Mouse (Mus musculus) MEL (cell line): Measurements from ENCODE around the gene Rasl10b. TPM values are rescaled to one million over a fixed set of nuclear protein-coding genes. Genes with fewer than 3 reads are reported as not detected.

Experiments used
- DNase-seq: peaks from one replicate; pipeline ENCODE4 v3.0.0; 2011; ENCODE audit warnings: low read depth, low spot score
- H3K27ac ChIP-seq: 2 replicates; pipeline ENCODE4 v1.5.1; 2012; ENCODE audit warnings: low read depth, mild to moderate bottlenecking, control low read depth, low read length, moderate library complexity; ENCODE audit not compliant: control insufficient read depth
- H3K27me3 ChIP-seq, 2 experiments: fragments of 150-350 bp in 1 of 2; sonication (generic) in 1 of 2; 2 replicates each; pipeline ENCODE4 v1.6.1; 2012; ENCODE audit warnings: low read length in 2 of 2, mild to moderate bottlenecking in 2 of 2, improper control_type of control experiment in 1 of 2, moderate library complexity in 1 of 2; ENCODE audit not compliant: insufficient read depth in 2 of 2, control insufficient read depth in 1 of 2
- H3K36me3 ChIP-seq, 2 experiments: 2 replicates each; pipeline ENCODE4 v1.6.1; 2012 to 2014; ENCODE audit warnings: low read length in 2 of 2, improper control_type of control experiment in 1 of 2, inconsistent platforms in 1 of 2, mild to moderate bottlenecking in 1 of 2; ENCODE audit not compliant: insufficient read depth in 2 of 2, control insufficient read depth in 1 of 2
- H3K4me1 ChIP-seq, 2 experiments: fragments of 150-350 bp in 1 of 2; sonication (generic) in 1 of 2; 2 replicates each; pipeline ENCODE4 v1.6.1; 2012; ENCODE audit warnings: low read length in 2 of 2, improper control_type of control experiment in 1 of 2, mild to moderate bottlenecking in 1 of 2; ENCODE audit not compliant: insufficient read depth in 2 of 2, control insufficient read depth in 1 of 2
- H3K4me3 ChIP-seq, 2 experiments: fragments of 150-350 bp in 1 of 2; sonication (generic) in 1 of 2; 2 replicates each; pipeline ENCODE4 v1.5.1; 2012; ENCODE audit warnings: low read depth in 2 of 2, low read length in 2 of 2, mild to moderate bottlenecking in 2 of 2, moderate library complexity in 2 of 2, control low read depth in 1 of 2, improper control_type of control experiment in 1 of 2; ENCODE audit not compliant: control insufficient read depth in 1 of 2, insufficient read depth in 1 of 2
- H3K79me2 ChIP-seq: 2 replicates; pipeline ENCODE4 v1.6.1; 2012; ENCODE audit warnings: mild to moderate bottlenecking, low read length, moderate library complexity; ENCODE audit not compliant: control insufficient read depth, poor library complexity, insufficient read depth
- H3K9ac ChIP-seq: 2 replicates; pipeline ENCODE4 v1.6.1; 2012; ENCODE audit warnings: low read depth, mild to moderate bottlenecking, control low read depth, low read length, moderate library complexity; ENCODE audit not compliant: control insufficient read depth, poor library complexity, severe bottlenecking
- H3K9me3 ChIP-seq: fragments of 150-350 bp; sonication (generic); replicated peaks from 2 replicates; pipeline ENCODE4 v1.6.1; 2012; ENCODE audit warnings: mild to moderate bottlenecking, low read length, improper control_type of control experiment, moderate library complexity; ENCODE audit not compliant: insufficient read depth
- BHLHE40 ChIP-seq: IDR thresholded peaks from 2 replicates; pipeline ENCODE4 v1.6.1; 2012; ENCODE audit warnings: low read depth, mild to moderate bottlenecking, inconsistent platforms, low read length, improper control_type of control experiment, borderline replicate concordance
- CHD1 ChIP-seq: IDR thresholded peaks from 2 replicates; pipeline ENCODE4 v1.6.1; 2012; ENCODE audit warnings: low read depth, mild to moderate bottlenecking, inconsistent platforms, low read length, improper control_type of control experiment
- CHD2 ChIP-seq: IDR thresholded peaks from 2 replicates; pipeline ENCODE4 v1.6.1; 2011; ENCODE audit warnings: low read length, improper control_type of control experiment
- CTCF ChIP-seq, 3 experiments: IDR thresholded peaks in 2 of 3; conservative IDR thresholded peaks in 1 of 3; 2 replicates each; pipeline ENCODE4 v1.5.1; 2011 to 2012; ENCODE audit warnings: low read length in 3 of 3, low read depth in 2 of 3, mild to moderate bottlenecking in 2 of 3, improper control_type of control experiment in 1 of 3, inconsistent platforms in 1 of 3, mixed read lengths in 1 of 3, moderate library complexity in 1 of 3; ENCODE audit not compliant: control insufficient read depth in 1 of 3, insufficient read depth in 1 of 3, poor library complexity in 1 of 3, severe bottlenecking in 1 of 3
- E2F4 ChIP-seq: IDR thresholded peaks from 2 replicates; pipeline ENCODE4 v1.6.1; 2011; ENCODE audit warnings: low read depth, low read length, improper control_type of control experiment, borderline replicate concordance
- ELF1 ChIP-seq: IDR thresholded peaks from 2 replicates; pipeline ENCODE4 v1.6.1; 2014; ENCODE audit warnings: low read depth, mild to moderate bottlenecking, inconsistent platforms, low read length, improper control_type of control experiment, moderate library complexity
- EP300 ChIP-seq, 2 experiments: IDR thresholded peaks; 2 replicates each; pipeline ENCODE4 v1.6.1; 2011; ENCODE audit warnings: improper control_type of control experiment in 2 of 2, low read length in 2 of 2, low read depth in 1 of 2, mild to moderate bottlenecking in 1 of 2
- ETS1 ChIP-seq: IDR thresholded peaks from 2 replicates; pipeline ENCODE4 v1.6.1; 2012; ENCODE audit warnings: low read depth, mild to moderate bottlenecking, inconsistent platforms, low read length, improper control_type of control experiment, moderate library complexity
- GABPA ChIP-seq: IDR thresholded peaks from 2 replicates; pipeline ENCODE4 v1.6.1; 2012; ENCODE audit warnings: low read depth, mild to moderate bottlenecking, inconsistent platforms, low read length, improper control_type of control experiment, moderate library complexity
- GATA1 ChIP-seq: IDR thresholded peaks from 2 replicates; pipeline ENCODE4 v1.6.1; 2011; ENCODE audit warnings: low read depth, low read length, improper control_type of control experiment
- HCFC1 ChIP-seq: IDR thresholded peaks from 2 replicates; pipeline ENCODE4 v1.6.1; 2012; ENCODE audit warnings: low read depth, mild to moderate bottlenecking, inconsistent platforms, low read length, improper control_type of control experiment, moderate library complexity
- JUND ChIP-seq: IDR thresholded peaks from 2 replicates; pipeline ENCODE4 v1.6.1; 2011; ENCODE audit warnings: low read depth, mild to moderate bottlenecking, improper control_type of control experiment, low read length
- KAT2A ChIP-seq: conservative IDR thresholded peaks from 2 replicates; pipeline ENCODE4 v1.6.1; 2012; ENCODE audit warnings: low read depth, low read length, improper control_type of control experiment, inconsistent platforms
- MAFK ChIP-seq: IDR thresholded peaks from 2 replicates; pipeline ENCODE4 v1.6.1; 2011; ENCODE audit warnings: low read depth, mild to moderate bottlenecking, low read length, improper control_type of control experiment, borderline replicate concordance
- MAX ChIP-seq: IDR thresholded peaks from 2 replicates; pipeline ENCODE4 v1.6.1; 2011; ENCODE audit warnings: low read length, improper control_type of control experiment
- MEF2A ChIP-seq: IDR thresholded peaks from 2 replicates; pipeline ENCODE4 v1.6.1; 2014; ENCODE audit warnings: low read depth, mild to moderate bottlenecking, inconsistent platforms, low read length, improper control_type of control experiment; ENCODE audit not compliant: poor library complexity, insufficient replicate concordance, severe bottlenecking; ENCODE audit errors: extremely low read depth
- MXI1 ChIP-seq: IDR thresholded peaks from 2 replicates; pipeline ENCODE4 v1.6.1; 2011; ENCODE audit warnings: mild to moderate bottlenecking, low read depth, low read length, improper control_type of control experiment
- MYB ChIP-seq: IDR thresholded peaks from 2 replicates; pipeline ENCODE4 v1.6.1; 2011; ENCODE audit warnings: mild to moderate bottlenecking, low read depth, low read length, improper control_type of control experiment
- MYC ChIP-seq: IDR thresholded peaks from 2 replicates; pipeline ENCODE4 v1.6.1; 2011; ENCODE audit warnings: low read depth, mild to moderate bottlenecking, low read length, improper control_type of control experiment, moderate library complexity
- NELFE ChIP-seq: IDR thresholded peaks from 2 replicates; pipeline ENCODE4 v1.6.1; 2011; ENCODE audit warnings: low read depth, low read length, improper control_type of control experiment
- NRF1 ChIP-seq: IDR thresholded peaks from 2 replicates; pipeline ENCODE4 v1.6.1; 2014; ENCODE audit warnings: low read depth, mild to moderate bottlenecking, inconsistent platforms, low read length, improper control_type of control experiment, moderate library complexity; ENCODE audit not compliant: poor library complexity, insufficient read depth, severe bottlenecking
- POLR2A ChIP-seq, 2 experiments: IDR thresholded peaks; 2 replicates each; pipeline ENCODE4 v1.6.1; 2011 to 2012; ENCODE audit warnings: low read length in 2 of 2, mild to moderate bottlenecking in 2 of 2, control low read depth in 1 of 2, improper control_type of control experiment in 1 of 2, low read depth in 1 of 2, moderate library complexity in 1 of 2; ENCODE audit not compliant: control insufficient read depth in 1 of 2, insufficient read depth in 1 of 2, poor library complexity in 1 of 2
- POLR2AphosphoS2 ChIP-seq: IDR thresholded peaks from 2 replicates; pipeline ENCODE4 v1.6.1; 2011; ENCODE audit warnings: low read length, improper control_type of control experiment
- POLR2AphosphoS5 ChIP-seq: IDR thresholded peaks from 2 replicates; pipeline ENCODE4 v1.6.1; 2012; ENCODE audit warnings: low read depth, borderline replicate concordance, mild to moderate bottlenecking, inconsistent platforms, low read length, moderate library complexity, mixed read lengths
- RAD21 ChIP-seq: IDR thresholded peaks from 2 replicates; pipeline ENCODE4 v1.6.1; 2011; ENCODE audit warnings: mild to moderate bottlenecking, low read depth, low read length, improper control_type of control experiment
- RCOR1 ChIP-seq: IDR thresholded peaks from 2 replicates; pipeline ENCODE4 v1.6.1; 2012; ENCODE audit warnings: low read depth, mild to moderate bottlenecking, inconsistent platforms, low read length, improper control_type of control experiment
- SIN3A ChIP-seq: IDR thresholded peaks from 2 replicates; pipeline ENCODE4 v1.6.1; 2012; ENCODE audit warnings: low read length, improper control_type of control experiment, inconsistent platforms
- SMC3 ChIP-seq: IDR thresholded peaks from 2 replicates; pipeline ENCODE4 v1.6.1; 2011; ENCODE audit warnings: low read depth, low read length, improper control_type of control experiment
- TAL1 ChIP-seq: IDR thresholded peaks from 2 replicates; pipeline ENCODE4 v1.6.1; 2012; ENCODE audit warnings: mild to moderate bottlenecking, inconsistent platforms, low read length, moderate library complexity, mixed read lengths
- TBP ChIP-seq: IDR thresholded peaks from 2 replicates; pipeline ENCODE4 v1.8.0; 2011; ENCODE audit warnings: low read depth, low read length, improper control_type of control experiment
- TCF12 ChIP-seq: IDR thresholded peaks from 2 replicates; pipeline ENCODE4 v1.6.1; 2014; ENCODE audit warnings: low read depth, mild to moderate bottlenecking, inconsistent platforms, low read length, improper control_type of control experiment, moderate library complexity
- UBTF ChIP-seq: IDR thresholded peaks from 2 replicates; pipeline ENCODE4 v1.6.1; 2012; ENCODE audit warnings: low read depth, mild to moderate bottlenecking, inconsistent platforms, low read length, improper control_type of control experiment, moderate library complexity, borderline replicate concordance; ENCODE audit not compliant: insufficient read depth
- USF1 ChIP-seq: IDR thresholded peaks from 2 replicates; pipeline ENCODE4 v1.6.1; 2014; ENCODE audit warnings: low read depth, mild to moderate bottlenecking, inconsistent platforms, low read length, improper control_type of control experiment, moderate library complexity
- USF2 ChIP-seq, 2 experiments: IDR thresholded peaks; 2 replicates each; pipeline ENCODE4 v1.6.1; 2011 to 2012; ENCODE audit warnings: improper control_type of control experiment in 2 of 2, low read length in 2 of 2, borderline replicate concordance in 1 of 2, inconsistent platforms in 1 of 2, low read depth in 1 of 2, mild to moderate bottlenecking in 1 of 2; ENCODE audit not compliant: insufficient read depth in 1 of 2
- ZC3H11A ChIP-seq: IDR thresholded peaks from 2 replicates; pipeline ENCODE4 v1.6.1; 2012; ENCODE audit warnings: low read depth, mild to moderate bottlenecking, inconsistent platforms, low read length, improper control_type of control experiment
- ZKSCAN1 ChIP-seq: IDR thresholded peaks from 2 replicates; pipeline ENCODE4 v1.6.1; 2012; ENCODE audit warnings: low read depth, mild to moderate bottlenecking, inconsistent platforms, low read length, improper control_type of control experiment, moderate library complexity
- ZMIZ1 ChIP-seq: IDR thresholded peaks from 2 replicates; pipeline ENCODE4 v1.6.1; 2012; ENCODE audit warnings: low read depth, mild to moderate bottlenecking, inconsistent platforms, low read length, improper control_type of control experiment, moderate library complexity
- ZNF384 ChIP-seq: IDR thresholded peaks from 2 replicates; pipeline ENCODE4 v1.6.1; 2012; ENCODE audit warnings: low read depth, mild to moderate bottlenecking, inconsistent platforms, low read length, improper control_type of control experiment
- polyA plus RNA-seq, 2 experiments: library from polyadenylated mRNA; stranded (reverse) in 1 of 2; unstranded in 1 of 2; fragments of >175 nt in 1 of 2; fragments of >200 nt in 1 of 2; gene quantifications; 2 replicates each; pipeline versions ENCODE4 v1.2.1 to v1.2.4; 2012; ENCODE audit warnings: low replicate concordance in 2 of 2, low read depth in 1 of 2; ENCODE audit not compliant: insufficient read length in 2 of 2, insufficient read depth in 1 of 2, missing spikeins in 1 of 2
- total RNA-seq: library from RNA; depleted of rRNA; stranded (reverse); fragments of 300-350 nt; gene quantifications from 2 replicates; pipeline ENCODE4 v1.2.3, GENCODE M21; 2012

Gene Rasl10b
- total and polyA plus RNA-seq, 3 experiments = 0.04 TPM; not detected in 2

DNA sequence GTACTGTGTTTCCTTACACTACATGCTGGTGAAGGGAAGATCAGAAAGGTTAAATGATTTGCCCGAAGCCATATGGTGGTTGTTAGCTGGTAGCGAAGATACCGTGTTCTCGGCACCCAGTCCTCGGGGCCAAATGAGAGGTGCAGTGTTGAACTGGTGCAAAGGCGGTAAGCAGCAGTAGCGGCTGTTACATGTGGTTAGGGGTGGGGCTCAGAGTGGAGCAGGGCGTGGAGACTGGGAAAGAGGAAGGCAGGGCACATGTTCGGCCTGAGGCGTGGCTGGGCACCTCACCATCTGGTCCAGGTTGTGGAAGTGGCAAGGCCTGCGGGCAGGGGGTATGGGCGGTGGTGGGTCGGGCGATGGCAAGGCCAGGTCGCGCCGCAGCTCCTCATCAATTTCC, 18.0 kb downstream of the Rasl10b start:
- Histone ChIP-seq H3K9me3 (no peaks in the 10 kb centered on the region), H3K4me1 (peaks cover 0 to 12% of the 10 kb centered on the region in 2 experiments; a peak in 3 of 4 replicates), H3K79me2 (no peaks in the 10 kb centered on the region), H3K36me3 (peaks cover 0 to 5% of the 10 kb centered on the region in 2 experiments; a peak in 1 of 4 replicates), H3K27me3 (peaks cover 1 to 13% of the 10 kb centered on the region in 2 experiments; a peak in 3 of 4 replicates), H3K4me3 (peak overlapping the region; percentile 21 to 30; a peak in 3 of 4 replicates), H3K9ac (peak overlapping the region; percentile 26), H3K27ac (no peak overlapping the region)
- peak; percentile 89 for DNase-seq
- TF ChIP-seq MXI1 (peak; percentile 96), NELFE (no peak), NRF1 (no peak), SIN3A (peak; percentile 78), POLR2A (IDR thresholded peaks at IDR 0.05; ENCODE audit: control insufficient read depth in 1 of 2, insufficient read depth in 1 of 2, low read depth in 1 of 2, low read length in 2 of 2, poor library complexity in 1 of 2) (peak in 1 of 2 experiments; percentile 38; a peak in 1 of 4 replicates), E2F4 (no peak; the same call in 1 of the 2 replicates), USF2 (IDR thresholded peaks at IDR 0.05; ENCODE audit: borderline replicate concordance in 1 of 2, insufficient read depth in 1 of 2, low read depth in 1 of 2, low read length in 2 of 2) (no peak), ETS1 (peak; percentile 47; the same call in 1 of the 2 replicates), MAX (peak; percentile 96), MYB (no peak), TAL1 (no peak), HCFC1 (no peak), GABPA (no peak), RCOR1 (no peak), ELF1 (no peak), POLR2AphosphoS5 (no peak), TBP (no peak; the same call in 1 of the 2 replicates), ZC3H11A (no peak), ZMIZ1 (no peak), MEF2A (no peak), TCF12 (peak; percentile 23; the same call in 1 of the 2 replicates), CHD1 (no peak), ZKSCAN1 (no peak), MAFK (no peak), MYC (peak; percentile 93), BHLHE40 (no peak), CTCF (IDR thresholded peaks at IDR 0.05 in 2 of 3, conservative IDR thresholded peaks at IDR 0.05 in 1 of 3; ENCODE audit: control insufficient read depth in 1 of 3, insufficient read depth in 1 of 3, low read depth in 2 of 3, low read length in 3 of 3, poor library complexity in 1 of 3, severe bottlenecking in 1 of 3) (no peak), EP300 (IDR thresholded peaks at IDR 0.05; ENCODE audit: low read depth in 1 of 2, low read length in 2 of 2) (peak in 1 of 2 experiments; percentile 26; a peak in 1 of 4 replicates), CHD2 (no peak), RAD21 (no peak), POLR2AphosphoS2 (no peak), KAT2A (no peak), USF1 (peak; percentile 40), GATA1 (no peak), UBTF (no peak), ZNF384 (no peak), SMC3 (no peak), JUND (no peak)
